Mouse (Mus musculus): ENCODE results near the gene Akt1.

DNA sequence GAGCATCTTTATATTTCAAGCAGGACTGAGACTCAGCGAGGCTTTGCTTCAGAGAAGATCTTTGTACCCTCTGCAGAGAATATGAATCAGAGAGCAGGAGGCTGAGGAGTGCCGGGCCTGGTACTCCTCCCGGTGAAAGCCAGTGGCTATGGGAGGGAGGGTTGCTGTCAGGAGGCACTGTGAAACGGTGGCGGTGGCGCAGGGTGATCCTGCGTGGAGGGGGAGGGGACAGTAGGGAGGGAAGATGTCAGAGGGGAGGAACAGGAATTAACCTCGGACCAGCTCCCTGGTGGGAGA is 32.8 kb upstream of the Akt1 start:
- TF ChIP-seq CTCF (IDR thresholded peaks at IDR 0.05; ENCODE audit: low read depth) (no peak), EP300 (IDR thresholded peaks at IDR 0.05; ENCODE audit: low read depth) (no peak)

Measured in liver, postnatal 0 days (tissue).